Mouse (Mus musculus): ENCODE data around the gene Phf14. TPM values are rescaled to one million over a fixed set of nuclear protein-coding genes. Genes with fewer than 3 reads are reported as not detected.
"Not testable (repeated sequence)": the region's sequence is repeated elsewhere in the genome, so short reads cannot be mapped to it uniquely, and the experiment has no call there.

Phf14 gene
- polyA plus RNA-seq, 1 experiment from 2014 or later, result 39.0 TPM

DNA sequence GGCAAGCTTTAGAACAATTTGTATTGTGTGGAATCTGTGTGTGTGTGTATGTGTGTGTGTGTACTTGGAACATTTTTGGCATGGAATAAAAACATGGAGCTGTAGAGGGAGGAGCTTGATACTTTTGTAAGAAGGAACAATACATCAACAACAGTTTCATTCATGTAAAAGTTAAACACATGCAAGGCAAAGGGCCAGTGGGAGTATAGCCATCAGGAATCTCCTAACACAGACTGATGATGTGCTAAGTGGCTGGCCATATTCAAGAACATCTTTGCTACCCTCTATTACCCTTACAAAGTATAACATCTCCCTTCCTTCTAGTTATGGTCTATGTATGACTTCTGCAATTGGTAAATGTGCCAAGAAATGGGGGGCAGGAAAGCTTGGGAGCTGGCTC, 215.2 kb downstream of the Phf14 start:
- H3K4me2 ChIP-seq (ENCODE audit: low read depth, low read length), result no peak overlapping the region
- H3K27ac ChIP-seq (ENCODE audit: low read length), result no peak overlapping the region
- H3K9ac ChIP-seq (ENCODE audit: low read length), result no peak overlapping the region
- H3K4me3 ChIP-seq (ENCODE audit: low read length), result no peak overlapping the region
- H3K27me3 ChIP-seq (ENCODE audit: control insufficient read depth, insufficient read depth, low read length), result no peaks in the 10 kb centered on the region
- no peak for ATAC-seq (replicated peaks; ENCODE audit: extremely low read depth, insufficient read depth, low FRiP score)
- H3K4me1 ChIP-seq (ENCODE audit: control insufficient read depth, insufficient read depth, low read length), result peaks cover 3% of the 10 kb centered on the region; the same call in 1 of the 2 replicates
- H3K36me3 ChIP-seq (ENCODE audit: control insufficient read depth, insufficient read depth), result no peaks in the 10 kb centered on the region
- H3K9me3 ChIP-seq (replicated peaks; ENCODE audit: control insufficient read depth, low read length), result no peaks in the 10 kb centered on the region

DNA sequence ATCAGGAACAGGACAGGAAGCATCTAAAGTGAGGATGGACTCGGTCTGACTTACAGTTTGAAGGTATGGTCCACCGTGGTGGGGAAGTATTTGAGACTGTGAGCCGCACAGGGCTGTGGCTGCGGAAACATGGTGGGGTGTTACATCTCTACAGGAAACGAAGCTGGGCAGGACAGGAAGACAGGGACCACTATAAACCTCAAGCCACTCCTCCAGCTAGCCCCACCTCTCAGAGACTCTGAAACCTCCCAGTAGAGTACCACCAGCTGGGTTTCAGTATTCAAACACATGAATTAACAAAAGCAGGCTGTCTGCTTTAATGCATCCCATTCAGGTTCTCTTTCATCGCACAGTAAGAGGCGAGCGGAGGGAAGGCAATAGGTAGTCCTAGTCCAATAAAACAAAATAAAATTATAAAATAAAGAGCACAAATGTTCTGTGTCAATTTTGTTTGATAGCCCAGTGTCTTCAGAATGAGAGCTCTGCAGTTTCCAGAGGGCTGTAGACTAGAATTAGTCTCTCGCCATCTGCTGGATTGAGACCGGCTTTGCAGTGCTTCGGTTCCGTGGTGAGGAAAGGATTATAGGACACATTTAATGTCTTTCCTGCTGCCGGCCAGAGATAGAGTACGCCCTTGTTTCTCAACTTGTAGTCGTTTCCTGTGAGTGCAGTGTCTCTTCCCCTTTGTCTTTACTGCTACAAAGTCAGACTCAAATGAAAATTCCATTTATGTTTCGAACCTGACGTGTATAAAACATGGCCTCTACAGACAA, 217.6 kb downstream of the Phf14 start:
- ATAC-seq (replicated peaks; ENCODE audit: extremely low read depth, insufficient read depth, low FRiP score), result peak; percentile 75
- no peak overlapping the region for H3K9ac ChIP-seq (ENCODE audit: low read length)
- peak overlapping the region; percentile 36 for H3K4me2 ChIP-seq (ENCODE audit: low read depth, low read length)
- no peaks in the 10 kb centered on the region for H3K4me1 ChIP-seq (ENCODE audit: control insufficient read depth, insufficient read depth, low read length)
- 23% methylated on average over 17 of the region's 17 CpGs for WGBS
- no peak overlapping the region for H3K27ac ChIP-seq (ENCODE audit: low read length)
- no peaks in the 10 kb centered on the region for H3K9me3 ChIP-seq (replicated peaks; ENCODE audit: control insufficient read depth, low read length)
- H3K36me3 ChIP-seq (ENCODE audit: control insufficient read depth, insufficient read depth), result no peaks in the 10 kb centered on the region
- peak overlapping the region; percentile 20; the same call in 1 of the 2 replicates for H3K4me3 ChIP-seq (ENCODE audit: low read length)
- H3K27me3 ChIP-seq (ENCODE audit: control insufficient read depth, insufficient read depth, low read length), result no peaks in the 10 kb centered on the region

DNA sequence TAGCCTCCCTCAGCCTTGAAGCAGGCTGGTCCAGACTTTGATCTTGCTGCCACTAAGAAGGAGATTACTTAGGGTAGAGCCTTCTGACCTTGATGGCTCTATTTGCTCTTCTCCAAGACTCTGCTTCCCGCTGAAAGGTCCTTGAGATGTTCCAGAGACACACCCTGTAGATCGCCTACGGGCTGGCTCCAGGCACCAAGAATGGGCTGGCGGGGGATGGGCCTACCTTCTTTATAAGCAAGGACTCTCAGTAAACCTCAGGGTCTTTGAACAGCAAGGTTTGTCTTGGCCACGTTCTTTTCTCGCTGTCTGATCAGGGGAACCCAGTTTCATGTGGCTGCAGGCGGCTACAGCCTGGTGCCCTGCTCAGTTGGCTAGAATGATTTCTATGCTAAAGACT, 219.0 kb downstream of the Phf14 start:
- H3K27ac ChIP-seq (ENCODE audit: low read length); H3K4me2 ChIP-seq (ENCODE audit: low read depth, low read length); H3K9me3 ChIP-seq (replicated peaks; ENCODE audit: control insufficient read depth, low read length); H3K27me3 ChIP-seq (ENCODE audit: control insufficient read depth, insufficient read depth, low read length); H3K4me3 ChIP-seq (ENCODE audit: low read length); H3K9ac ChIP-seq (ENCODE audit: low read length); H3K36me3 ChIP-seq (ENCODE audit: control insufficient read depth, insufficient read depth); ATAC-seq (replicated peaks; ENCODE audit: extremely low read depth, insufficient read depth, low FRiP score); H3K4me1 ChIP-seq (ENCODE audit: control insufficient read depth, insufficient read depth, low read length): not testable (repeated sequence)
- WGBS, result 52% methylated on average over 7 of the region's 7 CpGs

DNA sequence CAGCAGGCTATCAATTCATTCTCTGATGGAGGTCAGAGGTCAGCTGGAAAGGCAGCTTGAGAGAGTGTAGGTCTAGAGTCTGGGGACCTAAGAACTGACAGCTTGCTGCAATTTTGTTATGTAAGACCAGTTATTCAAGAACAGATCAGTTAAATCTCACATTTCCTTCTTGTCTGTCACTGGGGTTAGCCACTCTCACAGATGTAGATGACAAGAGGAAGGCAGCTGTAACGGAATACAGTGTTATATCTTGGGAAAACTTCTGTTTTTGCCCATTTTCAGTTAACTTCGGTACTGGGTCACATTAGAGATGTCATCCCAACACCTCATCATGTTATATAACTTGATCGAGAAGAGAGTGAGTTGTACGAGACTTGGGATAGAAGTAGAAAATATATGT, 219.7 kb downstream of the Phf14 start:
- Histone ChIP-seq H3K27ac (ENCODE audit: low read length) (no peak overlapping the region), H3K36me3 (ENCODE audit: control insufficient read depth, insufficient read depth) (no peaks in the 10 kb centered on the region), H3K4me2 (ENCODE audit: low read depth, low read length) (no peak overlapping the region), H3K4me3 (ENCODE audit: low read length) (no peak overlapping the region), H3K27me3 (ENCODE audit: control insufficient read depth, insufficient read depth, low read length) (no peaks in the 10 kb centered on the region), H3K9me3 (replicated peaks; ENCODE audit: control insufficient read depth, low read length) (no peaks in the 10 kb centered on the region), H3K4me1 (ENCODE audit: control insufficient read depth, insufficient read depth, low read length) (no peaks in the 10 kb centered on the region), H3K9ac (ENCODE audit: low read length) (no peak overlapping the region)
- ATAC-seq (replicated peaks; ENCODE audit: extremely low read depth, insufficient read depth, low FRiP score), result no peak
- 72% methylated on average over 4 of the region's 4 CpGs for WGBS

Other genes with a start within 250 kb of the Phf14 start
- 1,502 and 1,630 TPM in 2 replicates for gene Ndufa4, start 312 bp upstream of the Phf14 start, polyA plus RNA-seq (2015; fragmentation: Nextera tagmentation; extraction: Ambion mirVana)

Data from heart, embryonic 16.5 days (tissue).